Comparison of ENCODE assay signal across 8 mouse cellular contexts in the genomic region with DNA sequence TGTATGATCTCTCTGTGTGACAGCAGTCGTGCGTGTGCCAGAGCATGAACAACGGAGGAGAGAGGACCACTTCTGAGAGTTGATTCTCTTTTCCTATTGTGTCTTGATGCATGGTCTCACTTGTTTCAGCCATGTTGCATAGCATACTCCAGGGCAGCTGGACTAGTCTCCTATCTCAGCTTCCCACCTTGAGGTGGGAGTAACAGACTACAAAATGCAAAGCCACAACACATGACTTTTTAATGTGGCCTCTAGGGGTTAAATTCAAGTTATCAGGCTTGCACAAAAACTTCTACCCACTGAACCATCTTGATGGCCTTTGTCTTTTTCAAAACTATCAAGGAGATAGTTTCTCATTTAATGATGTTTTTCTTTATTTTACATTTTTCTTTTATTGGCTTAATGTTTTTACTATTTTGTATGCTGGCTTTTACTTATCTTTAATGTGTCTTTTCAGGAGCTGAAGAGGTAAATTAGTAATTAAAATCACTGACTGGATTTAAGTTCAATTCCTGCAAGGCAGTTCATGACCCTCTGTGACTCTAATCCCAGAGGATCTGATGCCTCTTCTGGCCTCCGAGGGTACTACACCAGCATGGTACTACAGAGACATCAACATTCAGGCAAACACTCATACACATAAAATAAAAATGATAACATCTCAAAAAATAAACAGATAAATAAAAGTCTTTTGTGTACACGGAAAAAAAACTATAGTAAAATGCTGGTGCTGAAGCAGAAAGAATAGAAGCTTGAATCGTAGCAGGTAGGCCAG. TPM values are rescaled to one million over a fixed set of nuclear protein-coding genes. Genes with fewer than 3 reads are reported as not detected.
DNase-seq lines count a peak whose midpoint lies in the region; ATAC-seq lines count a peak whose summit lies in the region.
"Had no signal": no experiment of that assay in that cellular context is flagged by ENCODE, and none has a peak within 500 bp of the region (broad histone marks: within the 10 kb centered on the region; RNA-seq: fewer than 3 reads in every experiment).

No protein-coding gene starts in this region.

- H3K9ac ChIP-seq in intestine, embryonic 14.5 days (ENCODE audit: low read length) = no peak overlapping the region
- H3K9ac ChIP-seq in intestine, embryonic 16.5 days (ENCODE audit: low read depth, low read length) = no peak overlapping the region
- no peak overlapping the region for H3K9ac ChIP-seq in forebrain, embryonic 15.5 days (replicated peaks)

- H3K27ac ChIP-seq in intestine, embryonic 14.5 days (ENCODE audit: low read depth) = no peak overlapping the region
- no peak overlapping the region for H3K27ac ChIP-seq in intestine, embryonic 16.5 days (ENCODE audit: low read length)
- no peak overlapping the region for H3K27ac ChIP-seq in forebrain, embryonic 15.5 days (replicated peaks)

- H3K4me3 ChIP-seq in intestine, embryonic 14.5 days (ENCODE audit: low read depth, low read length) = no peak overlapping the region
- no peak overlapping the region for H3K4me3 ChIP-seq in intestine, embryonic 16.5 days (ENCODE audit: low read length)
- H3K4me3 ChIP-seq in forebrain, embryonic 15.5 days = no peak overlapping the region
- H3K4me3 ChIP-seq: myocyte had no signal

- no peaks in the 10 kb centered on the region for H3K36me3 ChIP-seq in intestine, embryonic 14.5 days (ENCODE audit: control insufficient read depth, insufficient read depth, low read length)
- no peaks in the 10 kb centered on the region for H3K36me3 ChIP-seq in intestine, embryonic 16.5 days (ENCODE audit: control insufficient read depth, insufficient read depth, low read length)
- no peaks in the 10 kb centered on the region for H3K36me3 ChIP-seq in forebrain, embryonic 15.5 days

- no peaks in the 10 kb centered on the region for H3K9me3 ChIP-seq in intestine, embryonic 14.5 days (ENCODE audit: control insufficient read depth, low read length)
- no peaks in the 10 kb centered on the region for H3K9me3 ChIP-seq in intestine, embryonic 16.5 days (ENCODE audit: control insufficient read depth, low read length)
- H3K9me3 ChIP-seq in forebrain, embryonic 15.5 days = no peaks in the 10 kb centered on the region

- no peak for ATAC-seq in intestine, embryonic 14.5 days (replicated peaks; ENCODE audit: low FRiP score, low TSS enrichment, low read depth)
- ATAC-seq in intestine, embryonic 16.5 days = no peak
- ATAC-seq in forebrain, embryonic 15.5 days (replicated peaks) = no peak

- H3K4me2 ChIP-seq in intestine, embryonic 14.5 days (ENCODE audit: low read length) = no peak overlapping the region
- H3K4me2 ChIP-seq in intestine, embryonic 16.5 days (ENCODE audit: low read depth, low read length) = no peak overlapping the region
- no peak overlapping the region for H3K4me2 ChIP-seq in forebrain, embryonic 15.5 days (replicated peaks)

- no peaks in the 10 kb centered on the region for H3K4me1 ChIP-seq in intestine, embryonic 14.5 days (replicated peaks; ENCODE audit: control insufficient read depth, insufficient read depth, low read length)
- H3K4me1 ChIP-seq in intestine, embryonic 16.5 days (ENCODE audit: control insufficient read depth, insufficient read depth, low read length) = no peaks in the 10 kb centered on the region
- H3K4me1 ChIP-seq in forebrain, embryonic 15.5 days = no peaks in the 10 kb centered on the region

- peak; percentile 50 for DNase-seq in intestine, embryonic 14.5 days (ENCODE audit: low spot score)
- DNase-seq in urinary bladder, postnatal 14 days (ENCODE audit: low spot score) = peak; percentile 31
- DNase-seq in urinary bladder, postnatal 4 days (ENCODE audit: low spot score in 2 of 2) = no peak
- peak; percentile 36 for DNase-seq in liver
- DNase-seq in spleen, postnatal 4 days (ENCODE audit: low spot score in 2 of 2) = no peak

- H3K27me3 ChIP-seq in intestine, embryonic 14.5 days (replicated peaks; ENCODE audit: control insufficient read depth, insufficient read depth, low read length) = no peaks in the 10 kb centered on the region
- H3K27me3 ChIP-seq in intestine, embryonic 16.5 days (replicated peaks; ENCODE audit: control insufficient read depth, insufficient read depth, low read length) = no peaks in the 10 kb centered on the region
- no peaks in the 10 kb centered on the region for H3K27me3 ChIP-seq in forebrain, embryonic 15.5 days

- 82% methylated on average over 6 of the region's 6 CpGs for WGBS in intestine, embryonic 14.5 days
- 77% methylated on average over 6 of the region's 6 CpGs for WGBS in intestine, embryonic 16.5 days
- WGBS in forebrain, embryonic 15.5 days = 81% methylated on average over 6 of the region's 6 CpGs

RNA-seq across cellular contexts. Expression of a gene that starts 6.5 kb away (rescaled TPM):
- polyA plus RNA-seq in intestine, embryonic 14.5 days (2014; fragmentation: Nextera tagmentation; extraction: Ambion mirVana) = 0.46 and 0.70 TPM in 2 replicates
- polyA plus RNA-seq in intestine, embryonic 16.5 days (2015; fragmentation: Nextera tagmentation; extraction: Ambion mirVana) = 0.11 and 0.13 TPM in 2 replicates
- 2.1 and 2.2 TPM in 2 replicates for polyA plus RNA-seq in forebrain, embryonic 15.5 days (2015; fragmentation: Nextera tagmentation; extraction: Ambion mirVana)

Comparison
In these comparisons a context has a peak if more than half of its experiments do, and no peak if none do; other contexts are left out.
1. DNase-seq: peak in intestine, embryonic 14.5 days (single experiment), urinary bladder, postnatal 14 days (single experiment) and liver (single experiment); none in urinary bladder, postnatal 4 days (0 of 2) and spleen, postnatal 4 days (0 of 2).